Mouse (Mus musculus) bone marrow macrophage, adult 2 months (primary cell): ENCODE data around the gene Smchd1.

Experiments
- CTCF ChIP-seq: IDR thresholded peaks from 2 replicates; pipeline ENCODE4 v1.5.1; 2012; ENCODE audit warnings: low read depth, mild to moderate bottlenecking, low read length, moderate library complexity
- POLR2A ChIP-seq: IDR thresholded peaks from 2 replicates; pipeline ENCODE4 v1.6.1; 2012; ENCODE audit warnings: mild to moderate bottlenecking, low read depth, low read length, borderline replicate concordance

DNA sequence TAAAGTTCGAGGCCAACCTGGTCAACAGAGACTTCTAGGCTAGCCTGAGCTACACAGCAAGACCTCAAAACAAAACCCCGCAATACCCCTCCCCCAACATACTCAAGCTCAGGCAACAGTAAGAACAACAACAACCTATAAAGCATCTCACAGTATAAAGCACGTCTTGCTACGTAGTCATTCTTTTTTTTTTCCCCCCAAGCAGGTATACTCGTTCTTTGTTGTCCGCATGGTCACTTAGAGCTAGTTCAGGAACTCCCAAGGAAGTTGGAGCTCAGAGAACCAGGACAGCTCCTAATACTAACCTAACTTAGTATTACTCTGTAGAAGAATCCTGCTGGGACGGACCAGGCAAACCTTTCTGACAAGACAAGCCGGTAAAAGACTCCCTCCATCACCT, 1.0 kb downstream of the Smchd1 start:
- TF ChIP-seq CTCF = no peak
- no peak for TF ChIP-seq POLR2A
